Mouse (Mus musculus) hindbrain, embryonic 10.5 days (tissue): ENCODE results near the gene Gm49322. TPM values are rescaled to one million over a fixed set of nuclear protein-coding genes. Genes with fewer than 3 reads are reported as not detected.

ENCODE experiments used
- DNase-seq: peaks from one replicate; pipeline ENCODE4 v3.0.0-alpha.2; 2017; ENCODE audit warnings: low spot score
- H3K27ac ChIP-seq: fragments of 300-500 bp; sonication (generic); 2 replicates; pipeline ENCODE4 v1.5.1; 2016; ENCODE audit warnings: mild to moderate bottlenecking, moderate library complexity
- H3K27me3 ChIP-seq: fragments of 300-500 bp; sonication (generic); 2 replicates; pipeline ENCODE4 v1.6.1; 2016; ENCODE audit warnings: mild to moderate bottlenecking; ENCODE audit not compliant: poor library complexity, insufficient read depth, severe bottlenecking
- H3K36me3 ChIP-seq: fragments of 300-500 bp; sonication (generic); 2 replicates; pipeline ENCODE4 v1.6.1; 2016; ENCODE audit warnings: mild to moderate bottlenecking, moderate library complexity
- H3K4me1 ChIP-seq: fragments of 300-500 bp; sonication (generic); replicated peaks from 2 replicates; pipeline ENCODE4 v1.6.1; 2016; ENCODE audit warnings: mild to moderate bottlenecking
- H3K4me3 ChIP-seq: fragments of 300-500 bp; sonication (generic); 2 replicates; pipeline ENCODE4 v1.5.1; 2016; ENCODE audit warnings: mild to moderate bottlenecking, moderate library complexity
- H3K9me3 ChIP-seq: fragments of 300-500 bp; sonication (generic); 2 replicates; pipeline ENCODE4 v1.6.1; 2016; ENCODE audit warnings: mild to moderate bottlenecking, moderate library complexity
- WGBS: fragments of 180-500 bp; shearing (Covaris S2); methylation state at CpG from one replicate; pipeline ENCODE4 v1.1.7; 2016; 5-methylcytosine and 5-hydroxymethylcytosine counted together
- polyA plus RNA-seq: library from polyadenylated mRNA; unstranded; fragments of >200 nt; fragmentation: Nextera tagmentation; extraction: Ambion mirVana; gene quantifications from 2 replicates; pipeline ENCODE4 v1.2.1, GENCODE M21; 2016

The Gm49322 gene
- polyA plus RNA-seq, 1 experiment from 2014 or later, result 4.6 TPM

- no peak for DNase-seq
- 6% methylated on average over 12 of the region's 12 CpGs for WGBS
- Histone ChIP-seq H3K4me1 (peaks cover 50% of the 10 kb centered on the region), H3K27me3 (no peaks in the 10 kb centered on the region), H3K4me3 (peak overlapping the region; percentile 91), H3K27ac (peak overlapping the region; percentile 96), H3K9me3 (no peaks in the 10 kb centered on the region), H3K36me3 (peaks cover 23% of the 10 kb centered on the region)
These were observed 49.7 kb downstream of the Gm49322 start for GRCm38 (mm10) chr10:80655406-80656129.

- Histone ChIP-seq H3K4me1 (peaks cover 50% of the 10 kb centered on the region), H3K9me3 (no peaks in the 10 kb centered on the region), H3K27me3 (no peaks in the 10 kb centered on the region), H3K36me3 (peaks cover 16% of the 10 kb centered on the region), H3K27ac (peak overlapping the region; percentile 96), H3K4me3 (peak overlapping the region; percentile 91)
- under 1% methylated on average over 72 of the region's 72 CpGs for WGBS
- DNase-seq, result peak; percentile 98
These were observed 50.5 kb downstream of the Gm49322 start for GRCm38 (mm10) chr10:80656130-80656862.

GRCm38 (mm10) chr10:80656863-80657623 lies 51.2 kb downstream of the Gm49322 start, which contains the start of gene Btbd2:
TSS of gene Btbd2 (minus strand) at chr10:80657071.
- peaks cover 50% of the 10 kb centered on the region for H3K4me1 ChIP-seq
- no peak for DNase-seq

GRCm38 (mm10) chr10:80658194-80658840 lies 52.5 kb downstream of the Gm49322 start:
- Histone ChIP-seq H3K9me3 (no peaks in the 10 kb centered on the region), H3K4me3 (no peak overlapping the region), H3K36me3 (0 out of 2 replicates have a peak, but pooled peaks cover under 1% of the 10 kb centered on the region), H3K27ac (no peak overlapping the region), H3K4me1 (peaks cover 51% of the 10 kb centered on the region), H3K27me3 (no peaks in the 10 kb centered on the region)
- no peak for DNase-seq
- 88% methylated on average over 14 of the region's 14 CpGs for WGBS

More at GRCm38 (mm10) chr10:80656863-80657623, 51.2 kb downstream of the Gm49322 start, which contains the start of gene Btbd2:
- peak within 1 kb of the TSS; percentile 91 for H3K4me3 ChIP-seq
- H3K27me3 ChIP-seq, result no peaks in the 10 kb centered on the region
- WGBS, result 21% methylated on average over 15 of the region's 15 CpGs
- H3K9me3 ChIP-seq, result no peaks in the 10 kb centered on the region
- H3K27ac ChIP-seq, result peak within 1 kb of the TSS; percentile 96
- H3K36me3 ChIP-seq, result peaks cover 11% of the 10 kb centered on the region

GRCm38 (mm10) chr10:80658841-80659202 lies 53.0 kb downstream of the Gm49322 start:
- 57% methylated on average over 4 of the region's 4 CpGs for WGBS
- Histone ChIP-seq H3K4me1 (peaks cover 51% of the 10 kb centered on the region), H3K27ac (peak overlapping the region; percentile 70)

GRCm38 (mm10) chr10:80659213-80659612 lies 53.4 kb downstream of the Gm49322 start:
- H3K27me3 ChIP-seq, result no peaks in the 10 kb centered on the region
- no peaks in the 10 kb centered on the region for H3K9me3 ChIP-seq
- H3K4me3 ChIP-seq, result peak overlapping the region; percentile 16; the same call in 1 of the 2 replicates
- H3K4me1 ChIP-seq, result peaks cover 51% of the 10 kb centered on the region
- peak; percentile 70 for DNase-seq
- H3K36me3 ChIP-seq, result no peaks in the 10 kb centered on the region
- WGBS, result 19% methylated on average over 10 of the region's 10 CpGs
- H3K27ac ChIP-seq, result peak overlapping the region; percentile 70

More at GRCm38 (mm10) chr10:80658841-80659202, 53.0 kb downstream of the Gm49322 start:
- DNase-seq, result no peak
- Histone ChIP-seq H3K9me3 (no peaks in the 10 kb centered on the region), H3K27me3 (no peaks in the 10 kb centered on the region), H3K4me3 (0 out of 2 replicates have a peak overlapping the region, but pooled peaks have one; percentile 16), H3K36me3 (no peaks in the 10 kb centered on the region)

- Histone ChIP-seq H3K36me3 (peaks cover 9% of the 10 kb centered on the region), H3K27me3 (no peaks in the 10 kb centered on the region), H3K9me3 (no peaks in the 10 kb centered on the region), H3K27ac (no peak overlapping the region), H3K4me1 (peaks cover 51% of the 10 kb centered on the region), H3K4me3 (no peak overlapping the region)
- peak; percentile 52 for DNase-seq
- WGBS, result 33% methylated on average over 5 of the region's 5 CpGs
These were observed 55.3 kb downstream of the Gm49322 start for GRCm38 (mm10) chr10:80661149-80661548.

- no peak overlapping the region for H3K4me3 ChIP-seq
- WGBS, result 64% methylated on average over 5 of the region's 5 CpGs
- no peaks in the 10 kb centered on the region for H3K9me3 ChIP-seq
- H3K27ac ChIP-seq, result peak overlapping the region; percentile 40; the same call in 1 of the 2 replicates
- H3K27me3 ChIP-seq, result no peaks in the 10 kb centered on the region
- H3K4me1 ChIP-seq, result peaks cover 51% of the 10 kb centered on the region
- H3K36me3 ChIP-seq, result peaks cover 34% of the 10 kb centered on the region
- no peak for DNase-seq
These were observed 57.8 kb downstream of the Gm49322 start for GRCm38 (mm10) chr10:80663485-80664196.

- no peaks in the 10 kb centered on the region for H3K9me3 ChIP-seq
These were observed 58.6 kb downstream of the Gm49322 start for GRCm38 (mm10) chr10:80664197-80665015.

GRCm38 (mm10) chr10:80665016-80665380 lies 59.2 kb downstream of the Gm49322 start:
- no peaks in the 10 kb centered on the region for H3K9me3 ChIP-seq
- H3K4me1 ChIP-seq, result peaks cover 49% of the 10 kb centered on the region
- DNase-seq, result no peak
- H3K27me3 ChIP-seq, result no peaks in the 10 kb centered on the region
- H3K4me3 ChIP-seq, result peak overlapping the region; percentile 10
- H3K36me3 ChIP-seq, result peaks cover 47% of the 10 kb centered on the region
- H3K27ac ChIP-seq, result no peak overlapping the region
- 19% methylated on average over 10 of the region's 10 CpGs for WGBS

More at GRCm38 (mm10) chr10:80664197-80665015, 58.6 kb downstream of the Gm49322 start:
- H3K4me1 ChIP-seq, result peaks cover 49% of the 10 kb centered on the region
- H3K27ac ChIP-seq, result peak overlapping the region; percentile 26
- H3K27me3 ChIP-seq, result no peaks in the 10 kb centered on the region
- DNase-seq, result peak; percentile 40
- H3K36me3 ChIP-seq, result peaks cover 41% of the 10 kb centered on the region
- 45% methylated on average over 16 of the region's 16 CpGs for WGBS
- peak overlapping the region; percentile 10 for H3K4me3 ChIP-seq
